Mouse (Mus musculus): ENCODE measurements around the gene Lcmt1. TPM values are rescaled to one million over a fixed set of nuclear protein-coding genes. Genes with fewer than 3 reads are reported as not detected.

The Lcmt1 gene
- 14.5 and 23.0 TPM in 2 replicates for polyA plus RNA-seq (2011; ENCODE audit: insufficient read depth, insufficient read length, low replicate concordance, missing spikeins)

- Histone ChIP-seq H3K4me3 (replicated peaks; ENCODE audit: control insufficient read depth, low read depth, low read length) (peak within 1 kb of the TSS; percentile 84), H3K27ac (ENCODE audit: control insufficient read depth, insufficient read depth, low read depth, low read length, poor library complexity) (peak within 1 kb of the TSS; percentile 55), H3K4me1 (ENCODE audit: control insufficient read depth, insufficient read depth, low read length) (peaks cover 11% of the 10 kb centered on the region; the same call in 1 of the 2 replicates)
- under 1% methylated on average over 64 of the region's 64 CpGs for WGBS
- TF ChIP-seq CTCF (IDR thresholded peaks at IDR 0.05; ENCODE audit: control insufficient read depth, insufficient read depth, low read length) = 0 out of 2 replicates have a peak, but pooled peaks have one; percentile 0
- peak; percentile 51; the same call in 1 of the 2 replicates for TF ChIP-seq POLR2A (IDR thresholded peaks at IDR 0.05; ENCODE audit: borderline replicate concordance, control insufficient read depth, low read depth, low read length)
These were observed at the start of gene Lcmt1, which contains the start of gene Arhgap17 for GRCm38 (mm10) chr7:123369759-123370481. Gene Lcmt1 (plus strand): TSS chr7:123369784. Gene Arhgap17 (minus strand): TSS chr7:123369915.

GRCm38 (mm10) chr7:123322452-123323121, 47.0 kb upstream of the Lcmt1 start:
- no peak overlapping the region for H3K4me3 ChIP-seq (replicated peaks; ENCODE audit: control insufficient read depth, low read depth, low read length)
- H3K4me1 ChIP-seq (ENCODE audit: control insufficient read depth, insufficient read depth, low read length) = peaks cover 2% of the 10 kb centered on the region; the same call in 1 of the 2 replicates
- H3K27ac ChIP-seq (ENCODE audit: control insufficient read depth, insufficient read depth, low read depth, low read length, poor library complexity) = no peak overlapping the region
- TF ChIP-seq POLR2A (IDR thresholded peaks at IDR 0.05; ENCODE audit: borderline replicate concordance, control insufficient read depth, low read depth, low read length) = no peak
- TF ChIP-seq CTCF (IDR thresholded peaks at IDR 0.05; ENCODE audit: control insufficient read depth, insufficient read depth, low read length) = no peak
- WGBS = 30% methylated on average over 13 of the region's 13 CpGs

- TF ChIP-seq POLR2A (IDR thresholded peaks at IDR 0.05; ENCODE audit: borderline replicate concordance, control insufficient read depth, low read depth, low read length) = no peak
- TF ChIP-seq CTCF (IDR thresholded peaks at IDR 0.05; ENCODE audit: control insufficient read depth, insufficient read depth, low read length) = no peak
- H3K4me1 ChIP-seq (ENCODE audit: control insufficient read depth, insufficient read depth, low read length) = peaks cover 2% of the 10 kb centered on the region; the same call in 1 of the 2 replicates
These were observed 46.2 kb upstream of the Lcmt1 start for GRCm38 (mm10) chr7:123323388-123323787.

GRCm38 (mm10) chr7:123324105-123324504, 45.5 kb upstream of the Lcmt1 start:
- Histone ChIP-seq H3K4me3 (replicated peaks; ENCODE audit: control insufficient read depth, low read depth, low read length) (no peak overlapping the region), H3K4me1 (ENCODE audit: control insufficient read depth, insufficient read depth, low read length) (peaks cover 2% of the 10 kb centered on the region; the same call in 1 of the 2 replicates), H3K27ac (ENCODE audit: control insufficient read depth, insufficient read depth, low read depth, low read length, poor library complexity) (no peak overlapping the region)
- 90% methylated on average over 1 of the region's 1 CpGs for WGBS
- no peak for TF ChIP-seq CTCF (IDR thresholded peaks at IDR 0.05; ENCODE audit: control insufficient read depth, insufficient read depth, low read length)
- no peak for TF ChIP-seq POLR2A (IDR thresholded peaks at IDR 0.05; ENCODE audit: borderline replicate concordance, control insufficient read depth, low read depth, low read length)

More at GRCm38 (mm10) chr7:123323388-123323787, 46.2 kb upstream of the Lcmt1 start:
- no peak overlapping the region for H3K27ac ChIP-seq (ENCODE audit: control insufficient read depth, insufficient read depth, low read depth, low read length, poor library complexity)
- 79% methylated on average over 2 of the region's 2 CpGs for WGBS
- no peak overlapping the region for H3K4me3 ChIP-seq (replicated peaks; ENCODE audit: control insufficient read depth, low read depth, low read length)

GRCm38 (mm10) chr7:123326062-123326461, 43.5 kb upstream of the Lcmt1 start:
- no peak overlapping the region for H3K4me3 ChIP-seq (replicated peaks; ENCODE audit: control insufficient read depth, low read depth, low read length)
- TF ChIP-seq POLR2A (IDR thresholded peaks at IDR 0.05; ENCODE audit: borderline replicate concordance, control insufficient read depth, low read depth, low read length) = no peak
- no peak for TF ChIP-seq CTCF (IDR thresholded peaks at IDR 0.05; ENCODE audit: control insufficient read depth, insufficient read depth, low read length)
- H3K4me1 ChIP-seq (ENCODE audit: control insufficient read depth, insufficient read depth, low read length) = peaks cover 3% of the 10 kb centered on the region; the same call in 1 of the 2 replicates
- H3K27ac ChIP-seq (ENCODE audit: control insufficient read depth, insufficient read depth, low read depth, low read length, poor library complexity) = no peak overlapping the region
- WGBS = 90% methylated on average over 5 of the region's 5 CpGs

GRCm38 (mm10) chr7:123326901-123327300, 42.7 kb upstream of the Lcmt1 start:
- no peak overlapping the region for H3K27ac ChIP-seq (ENCODE audit: control insufficient read depth, insufficient read depth, low read depth, low read length, poor library complexity)
- TF ChIP-seq POLR2A (IDR thresholded peaks at IDR 0.05; ENCODE audit: borderline replicate concordance, control insufficient read depth, low read depth, low read length) (no peak), CTCF (IDR thresholded peaks at IDR 0.05; ENCODE audit: control insufficient read depth, insufficient read depth, low read length) (no peak)
- peaks cover 5% of the 10 kb centered on the region; the same call in 1 of the 2 replicates for H3K4me1 ChIP-seq (ENCODE audit: control insufficient read depth, insufficient read depth, low read length)
- H3K4me3 ChIP-seq (replicated peaks; ENCODE audit: control insufficient read depth, low read depth, low read length) = no peak overlapping the region
- WGBS = 73% methylated on average over 4 of the region's 4 CpGs

GRCm38 (mm10) chr7:123327909-123328308, 41.7 kb upstream of the Lcmt1 start:
- Histone ChIP-seq H3K27ac (ENCODE audit: control insufficient read depth, insufficient read depth, low read depth, low read length, poor library complexity) (no peak overlapping the region), H3K4me1 (ENCODE audit: control insufficient read depth, insufficient read depth, low read length) (peaks cover 3% of the 10 kb centered on the region; the same call in 1 of the 2 replicates), H3K4me3 (replicated peaks; ENCODE audit: control insufficient read depth, low read depth, low read length) (no peak overlapping the region)
- no peak for TF ChIP-seq CTCF (IDR thresholded peaks at IDR 0.05; ENCODE audit: control insufficient read depth, insufficient read depth, low read length)
- 89% methylated on average over 4 of the region's 4 CpGs for WGBS

GRCm38 (mm10) chr7:123330506-123330905, 39.1 kb upstream of the Lcmt1 start:
- H3K27ac ChIP-seq (ENCODE audit: control insufficient read depth, insufficient read depth, low read depth, low read length, poor library complexity) = peak overlapping the region; percentile 6; the same call in 1 of the 2 replicates
- H3K4me1 ChIP-seq (ENCODE audit: control insufficient read depth, insufficient read depth, low read length) = peaks cover 3% of the 10 kb centered on the region; the same call in 1 of the 2 replicates
- 74% methylated on average over 9 of the region's 9 CpGs for WGBS
- TF ChIP-seq CTCF (IDR thresholded peaks at IDR 0.05; ENCODE audit: control insufficient read depth, insufficient read depth, low read length) (no peak), POLR2A (IDR thresholded peaks at IDR 0.05; ENCODE audit: borderline replicate concordance, control insufficient read depth, low read depth, low read length) (no peak)
- H3K4me3 ChIP-seq (replicated peaks; ENCODE audit: control insufficient read depth, low read depth, low read length) = no peak overlapping the region
